Mouse (Mus musculus) stomach, postnatal 0 days (tissue): ENCODE results near the gene Akap13. TPM values are rescaled to one million over a fixed set of nuclear protein-coding genes. Genes with fewer than 3 reads are reported as not detected.

Experiments used
- ATAC-seq: fragments of 200-750 bp; cut with Nextera tagmentation; 2 replicates; pipeline ENCODE4 v1.8.0; 2017; ENCODE audit not compliant: low FRiP score, low TSS enrichment
- DNase-seq: peaks from one replicate; pipeline ENCODE4 v3.0.0-alpha.2; 2016; ENCODE audit warnings: low spot score
- H3K27ac ChIP-seq: fragments of 300-500 bp; sonication (generic); replicated peaks from 2 replicates; pipeline ENCODE4 v1.5.1; 2014; ENCODE audit warnings: mild to moderate bottlenecking, control low read depth
- H3K27me3 ChIP-seq: fragments of 300-500 bp; sonication (generic); 2 replicates; pipeline ENCODE4 v1.6.1; 2014; ENCODE audit warnings: low read length; ENCODE audit not compliant: control insufficient read depth, insufficient read depth
- H3K36me3 ChIP-seq: fragments of 300-500 bp; sonication (generic); 2 replicates; pipeline ENCODE4 v1.6.1; 2014; ENCODE audit warnings: low read length, mixed read lengths; ENCODE audit not compliant: control insufficient read depth, insufficient read depth
- H3K4me1 ChIP-seq: fragments of 300-500 bp; sonication (generic); replicated peaks from 2 replicates; pipeline ENCODE4 v1.6.1; 2014; ENCODE audit warnings: antibody characterized with exemption; ENCODE audit not compliant: control insufficient read depth, insufficient read depth
- H3K4me2 ChIP-seq: fragments of 300-500 bp; sonication (generic); replicated peaks from 2 replicates; pipeline ENCODE4 v1.6.1; 2014; ENCODE audit warnings: low read depth, mild to moderate bottlenecking, control low read depth, moderate library complexity
- H3K4me3 ChIP-seq: fragments of 300-500 bp; sonication (generic); 2 replicates; pipeline ENCODE4 v1.5.1; 2014; ENCODE audit warnings: low read depth, low read length, control low read depth
- H3K9ac ChIP-seq: fragments of 300-500 bp; sonication (generic); 2 replicates; pipeline ENCODE4 v1.6.1; 2014; ENCODE audit warnings: mild to moderate bottlenecking, low read length, control low read depth, mixed read lengths
- H3K9me3 ChIP-seq: fragments of 300-500 bp; sonication (generic); 2 replicates; pipeline ENCODE4 v1.6.1; 2016; ENCODE audit warnings: low read length; ENCODE audit not compliant: control insufficient read depth
- CTCF ChIP-seq: IDR thresholded peaks from 2 replicates; pipeline ENCODE4 v1.5.1; 2016; ENCODE audit warnings: antibody characterized with exemption, low read depth, mild to moderate bottlenecking, moderate library complexity
- EP300 ChIP-seq: optimal IDR thresholded peaks from 2 replicates; pipeline ENCODE3; 2016; ENCODE audit warnings: antibody characterized with exemption
- WGBS: fragments of 180-500 bp; shearing (Covaris S2); extraction: QIAGEN DNeasy Blood & Tissue Kit; methylation state at CpG from one replicate; pipeline ENCODE4 v1.1.7; 2014; 5-methylcytosine and 5-hydroxymethylcytosine counted together
- polyA plus RNA-seq: library from polyadenylated mRNA; unstranded; fragments of >200 nt; fragmentation: Nextera tagmentation; extraction: Ambion mirVana; gene quantifications from 2 replicates; pipeline ENCODE4 v1.2.1, GENCODE M21; 2015

The Akap13 gene
- polyA plus RNA-seq, 1 experiment from 2014 or later, result 18.8 TPM

GRCm38 (mm10) chr7:75478060-75478459 is 22.7 kb downstream of the Akap13 start:
- Histone ChIP-seq H3K36me3 (no peaks in the 10 kb centered on the region; the same call in 1 of the 2 replicates), H3K4me2 (no peak overlapping the region), H3K27me3 (no peaks in the 10 kb centered on the region), H3K4me1 (0 out of 2 replicates have a peak, but pooled peaks cover 2% of the 10 kb centered on the region), H3K4me3 (no peak overlapping the region), H3K9me3 (no peaks in the 10 kb centered on the region), H3K9ac (no peak overlapping the region), H3K27ac (no peak overlapping the region)
- WGBS, result 78% methylated on average over 2 of the region's 2 CpGs
- no peak for ATAC-seq
- no peak for DNase-seq
- TF ChIP-seq EP300 (no peak), CTCF (no peak)

- H3K9ac ChIP-seq, result no peak overlapping the region
- WGBS, result 64% methylated on average over 6 of the region's 6 CpGs
- no peak overlapping the region for H3K27ac ChIP-seq
- ATAC-seq (peak; percentile 90), DNase-seq (peak; percentile 67)
- no peak overlapping the region for H3K4me2 ChIP-seq
- H3K4me3 ChIP-seq, result no peak overlapping the region
- no peaks in the 10 kb centered on the region for H3K4me1 ChIP-seq
- H3K36me3 ChIP-seq, result no peaks in the 10 kb centered on the region; the same call in 1 of the 2 replicates
- H3K9me3 ChIP-seq, result no peaks in the 10 kb centered on the region
- no peaks in the 10 kb centered on the region for H3K27me3 ChIP-seq
- no peak for TF ChIP-seq EP300
- no peak for TF ChIP-seq CTCF
These were observed 25.5 kb downstream of the Akap13 start for GRCm38 (mm10) chr7:75480721-75481426.

- no peak overlapping the region for H3K27ac ChIP-seq
- H3K4me1 ChIP-seq, result no peaks in the 10 kb centered on the region
- H3K9me3 ChIP-seq, result no peaks in the 10 kb centered on the region
- H3K36me3 ChIP-seq, result no peaks in the 10 kb centered on the region
- 78% methylated on average over 2 of the region's 2 CpGs for WGBS
- no peaks in the 10 kb centered on the region for H3K27me3 ChIP-seq
- ATAC-seq (no peak), DNase-seq (no peak)
- TF ChIP-seq CTCF, result no peak
- no peak for TF ChIP-seq EP300
- no peak overlapping the region for H3K4me2 ChIP-seq
- no peak overlapping the region for H3K4me3 ChIP-seq
- H3K9ac ChIP-seq, result no peak overlapping the region
These were observed 30.7 kb downstream of the Akap13 start for GRCm38 (mm10) chr7:75486031-75486430.

GRCm38 (mm10) chr7:75495941-75496441 is 40.7 kb downstream of the Akap13 start:
- no peak overlapping the region for H3K27ac ChIP-seq
- ATAC-seq, result no peak

GRCm38 (mm10) chr7:75498627-75499026 is 43.3 kb downstream of the Akap13 start:
- Histone ChIP-seq H3K9ac (no peak overlapping the region), H3K36me3 (no peaks in the 10 kb centered on the region), H3K27me3 (no peaks in the 10 kb centered on the region), H3K4me1 (0 out of 2 replicates have a peak, but pooled peaks cover 3% of the 10 kb centered on the region), H3K4me2 (no peak overlapping the region), H3K27ac (peak overlapping the region; percentile 13; the same call in 1 of the 2 replicates), H3K9me3 (no peaks in the 10 kb centered on the region), H3K4me3 (no peak overlapping the region)
- peak; percentile 76 for ATAC-seq
- DNase-seq, result no peak
- WGBS, result 27% methylated on average over 5 of the region's 5 CpGs
- no peak for TF ChIP-seq EP300
- no peak for TF ChIP-seq CTCF

More at GRCm38 (mm10) chr7:75495941-75496441, 40.7 kb downstream of the Akap13 start:
- Histone ChIP-seq H3K36me3 (no peaks in the 10 kb centered on the region), H3K4me1 (0 out of 2 replicates have a peak, but pooled peaks cover 3% of the 10 kb centered on the region), H3K9me3 (no peaks in the 10 kb centered on the region), H3K27me3 (no peaks in the 10 kb centered on the region), H3K9ac (no peak overlapping the region), H3K4me2 (no peak overlapping the region), H3K4me3 (no peak overlapping the region)
- no peak for DNase-seq
- WGBS, result 69% methylated on average over 3 of the region's 3 CpGs
- no peak for TF ChIP-seq CTCF
- TF ChIP-seq EP300, result no peak

GRCm38 (mm10) chr7:75499271-75499670 is 43.9 kb downstream of the Akap13 start:
- Histone ChIP-seq H3K27ac (no peak overlapping the region), H3K9ac (no peak overlapping the region), H3K27me3 (no peaks in the 10 kb centered on the region), H3K9me3 (no peaks in the 10 kb centered on the region), H3K4me2 (no peak overlapping the region), H3K4me1 (0 out of 2 replicates have a peak, but pooled peaks cover 3% of the 10 kb centered on the region), H3K36me3 (no peaks in the 10 kb centered on the region), H3K4me3 (no peak overlapping the region)
- no peak for ATAC-seq
- no peak for TF ChIP-seq CTCF
- TF ChIP-seq EP300, result no peak
- 78% methylated on average over 7 of the region's 7 CpGs for WGBS
- DNase-seq, result no peak
